Mouse (Mus musculus): ENCODE measurements at regions not wholly inside any gene's neighbourhood (a gene's known extent, or its start where the extent isn't known, plus 50 kb on each side); places are given as distances from the start of the nearest gene placed in this dataset.
A peak's percentile ranks its signal among the peaks of the same experiment; 100 is the strongest.
"Not testable (repeated sequence)": the region's sequence is repeated elsewhere in the genome, so short reads cannot be mapped to it uniquely, and the experiment has no call there.

- no peak overlapping the region for H3K4me3 ChIP-seq (ENCODE audit: low read depth, low read length)
- H3K36me3 ChIP-seq (ENCODE audit: insufficient read depth, low read length), result no peaks in the 10 kb centered on the region
- no peaks in the 10 kb centered on the region for H3K27me3 ChIP-seq (replicated peaks; ENCODE audit: insufficient read depth, low read length)
- DNase-seq (ENCODE audit: low spot score), result no peak
- WGBS, result 15% methylated on average over 4 of the region's 4 CpGs
- no peak overlapping the region for H3K4me2 ChIP-seq (replicated peaks; ENCODE audit: low read depth, low read length)
- ATAC-seq, result no peak
- H3K27ac ChIP-seq (ENCODE audit: low read length), result no peak overlapping the region
- H3K9me3 ChIP-seq (ENCODE audit: low read length), result no peaks in the 10 kb centered on the region
- no peak for TF ChIP-seq CTCF (IDR thresholded peaks at IDR 0.05)
- TF ChIP-seq EP300 (IDR thresholded peaks at IDR 0.05), result no peak
- H3K9ac ChIP-seq (replicated peaks; ENCODE audit: low read depth), result no peak overlapping the region
- no peaks in the 10 kb centered on the region for H3K4me1 ChIP-seq (ENCODE audit: insufficient read depth, low read depth, low read length)
Observed at GRCm38 (mm10) chr6:84313797-84314196, 279.9 kb downstream of the Cyp26b1 start.

GRCm38 (mm10) chr6:84310635-84311241 lies 283.0 kb downstream of the Cyp26b1 start:
- Histone ChIP-seq H3K27me3 (replicated peaks; ENCODE audit: insufficient read depth, low read length) (no peaks in the 10 kb centered on the region), H3K9me3 (ENCODE audit: low read length) (no peaks in the 10 kb centered on the region), H3K9ac (replicated peaks; ENCODE audit: low read depth) (no peak overlapping the region), H3K36me3 (ENCODE audit: insufficient read depth, low read length) (no peaks in the 10 kb centered on the region), H3K4me3 (ENCODE audit: low read depth, low read length) (no peak overlapping the region), H3K4me1 (ENCODE audit: insufficient read depth, low read depth, low read length) (no peaks in the 10 kb centered on the region), H3K4me2 (replicated peaks; ENCODE audit: low read depth, low read length) (no peak overlapping the region), H3K27ac (ENCODE audit: low read length) (no peak overlapping the region)
- TF ChIP-seq EP300 (IDR thresholded peaks at IDR 0.05) (no peak), CTCF (IDR thresholded peaks at IDR 0.05) (no peak)
- WGBS, result 33% methylated on average over 9 of the region's 9 CpGs
- DNase-seq (ENCODE audit: low spot score), result peak; percentile 45
- ATAC-seq, result peak; percentile 87

GRCm38 (mm10) chr6:84307556-84307955 lies 286.2 kb downstream of the Cyp26b1 start:
- WGBS, result 83% methylated on average over 3 of the region's 3 CpGs

GRCm38 (mm10) chr6:84306585-84306984 lies 287.1 kb downstream of the Cyp26b1 start:
- H3K9ac ChIP-seq (replicated peaks; ENCODE audit: low read depth), result no peak overlapping the region
- TF ChIP-seq EP300 (IDR thresholded peaks at IDR 0.05), result no peak
- TF ChIP-seq CTCF (IDR thresholded peaks at IDR 0.05), result no peak
- H3K4me1 ChIP-seq (ENCODE audit: insufficient read depth, low read depth, low read length), result no peaks in the 10 kb centered on the region
- no peaks in the 10 kb centered on the region for H3K9me3 ChIP-seq (ENCODE audit: low read length)
- ATAC-seq (no peak), DNase-seq (ENCODE audit: low spot score) (no peak)
- H3K4me3 ChIP-seq (ENCODE audit: low read depth, low read length), result no peak overlapping the region
- H3K4me2 ChIP-seq (replicated peaks; ENCODE audit: low read depth, low read length), result no peak overlapping the region
- 81% methylated on average over 13 of the region's 13 CpGs for WGBS
- H3K27me3 ChIP-seq (replicated peaks; ENCODE audit: insufficient read depth, low read length), result no peaks in the 10 kb centered on the region
- H3K27ac ChIP-seq (ENCODE audit: low read length), result no peak overlapping the region
- no peaks in the 10 kb centered on the region for H3K36me3 ChIP-seq (ENCODE audit: insufficient read depth, low read length)

More at GRCm38 (mm10) chr6:84307556-84307955, 286.2 kb downstream of the Cyp26b1 start:
- H3K27ac ChIP-seq (ENCODE audit: low read length), result no peak overlapping the region
- no peak overlapping the region for H3K4me3 ChIP-seq (ENCODE audit: low read depth, low read length)
- no peaks in the 10 kb centered on the region for H3K36me3 ChIP-seq (ENCODE audit: insufficient read depth, low read length)
- no peak overlapping the region for H3K4me2 ChIP-seq (replicated peaks; ENCODE audit: low read depth, low read length)
- DNase-seq (ENCODE audit: low spot score) (no peak), ATAC-seq (no peak)
- H3K9ac ChIP-seq (replicated peaks; ENCODE audit: low read depth), result no peak overlapping the region
- no peaks in the 10 kb centered on the region for H3K27me3 ChIP-seq (replicated peaks; ENCODE audit: insufficient read depth, low read length)
- H3K9me3 ChIP-seq (ENCODE audit: low read length), result no peaks in the 10 kb centered on the region
- TF ChIP-seq CTCF (IDR thresholded peaks at IDR 0.05), result no peak
- no peak for TF ChIP-seq EP300 (IDR thresholded peaks at IDR 0.05)
- H3K4me1 ChIP-seq (ENCODE audit: insufficient read depth, low read depth, low read length), result no peaks in the 10 kb centered on the region

DNA sequence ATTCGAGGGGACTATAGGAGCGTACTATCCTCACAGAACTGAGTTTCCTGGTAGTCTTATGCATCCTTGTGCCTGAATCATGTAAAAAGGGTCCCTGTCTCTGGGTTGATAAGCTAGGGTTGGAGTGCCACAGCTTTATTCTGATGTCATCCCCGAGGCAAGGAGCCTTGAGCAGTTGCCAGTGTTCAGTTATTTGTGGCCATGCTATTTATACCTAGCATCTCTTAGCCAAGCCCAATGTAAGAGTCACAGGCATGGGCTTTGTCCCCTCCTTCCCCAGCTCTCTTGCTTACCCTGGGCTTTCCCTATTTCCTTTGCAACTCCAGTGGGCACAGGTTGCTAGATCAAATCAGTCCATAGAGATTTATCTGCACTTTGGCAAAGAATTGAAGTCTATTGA lies 288.6 kb downstream of the Cyp26b1 start:
- 79% methylated on average over 3 of the region's 3 CpGs for WGBS
- Histone ChIP-seq H3K9me3 (ENCODE audit: low read length) (no peaks in the 10 kb centered on the region), H3K9ac (replicated peaks; ENCODE audit: low read depth) (no peak overlapping the region), H3K27ac (ENCODE audit: low read length) (no peak overlapping the region), H3K4me2 (replicated peaks; ENCODE audit: low read depth, low read length) (no peak overlapping the region), H3K4me3 (ENCODE audit: low read depth, low read length) (no peak overlapping the region), H3K4me1 (ENCODE audit: insufficient read depth, low read depth, low read length) (no peaks in the 10 kb centered on the region), H3K27me3 (replicated peaks; ENCODE audit: insufficient read depth, low read length) (no peaks in the 10 kb centered on the region), H3K36me3 (ENCODE audit: insufficient read depth, low read length) (no peaks in the 10 kb centered on the region)
- no peak for TF ChIP-seq EP300 (IDR thresholded peaks at IDR 0.05)
- TF ChIP-seq CTCF (IDR thresholded peaks at IDR 0.05), result no peak
- no peak for DNase-seq (ENCODE audit: low spot score)
- no peak for ATAC-seq

DNA sequence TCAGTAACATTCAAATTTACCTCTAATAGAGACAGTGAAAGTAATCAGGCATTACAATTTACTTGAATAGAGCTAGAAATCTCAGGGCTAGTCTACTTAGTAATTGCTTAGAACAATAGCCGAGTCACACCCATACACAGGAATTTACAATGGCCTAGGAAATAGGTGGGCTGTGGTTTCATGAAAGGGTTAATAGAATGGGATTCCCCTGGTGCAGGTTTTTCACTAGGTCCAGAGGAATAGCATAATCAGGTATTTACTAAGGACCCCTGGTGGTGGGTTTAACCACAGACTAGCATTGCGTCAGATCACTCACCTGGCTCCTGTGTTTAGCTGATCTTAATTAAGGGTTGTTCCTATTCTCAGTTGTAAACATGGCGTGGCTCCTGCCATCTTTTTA lies 290.8 kb downstream of the Cyp26b1 start:
- not testable (repeated sequence) for ATAC-seq; H3K9ac ChIP-seq (replicated peaks; ENCODE audit: low read depth); H3K4me2 ChIP-seq (replicated peaks; ENCODE audit: low read depth, low read length); H3K27me3 ChIP-seq (replicated peaks; ENCODE audit: insufficient read depth, low read length); H3K4me1 ChIP-seq (ENCODE audit: insufficient read depth, low read depth, low read length); H3K9me3 ChIP-seq (ENCODE audit: low read length); H3K36me3 ChIP-seq (ENCODE audit: insufficient read depth, low read length); H3K4me3 ChIP-seq (ENCODE audit: low read depth, low read length); H3K27ac ChIP-seq (ENCODE audit: low read length); DNase-seq (ENCODE audit: low spot score)
- 90% methylated on average over 3 of the region's 3 CpGs for WGBS

DNA sequence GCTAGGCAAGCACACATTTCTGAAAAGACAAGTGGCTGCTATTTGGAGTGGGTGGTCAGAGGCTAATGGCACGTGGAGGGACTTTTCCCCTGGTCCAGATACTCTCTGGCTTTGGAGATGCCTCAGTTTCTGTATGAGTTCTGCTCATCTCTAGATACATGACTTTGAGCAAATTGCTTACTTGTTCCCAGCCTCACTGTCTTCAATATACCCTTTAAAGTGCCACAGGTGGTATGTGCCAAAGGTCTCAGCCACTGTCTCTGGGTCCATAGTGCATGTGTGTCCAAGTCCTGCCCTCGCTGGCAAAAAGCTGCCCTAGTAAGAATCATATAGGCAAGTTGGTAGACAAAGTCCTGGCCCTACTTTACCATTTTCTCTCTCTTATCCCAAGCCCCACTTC lies 291.5 kb downstream of the Dysf start:
- no peak for TF ChIP-seq CTCF (IDR thresholded peaks at IDR 0.05)
- no peak for TF ChIP-seq EP300 (IDR thresholded peaks at IDR 0.05)
- Histone ChIP-seq H3K9ac (replicated peaks; ENCODE audit: low read depth) (no peak overlapping the region), H3K27ac (ENCODE audit: low read length) (no peak overlapping the region), H3K36me3 (ENCODE audit: insufficient read depth, low read length) (no peaks in the 10 kb centered on the region), H3K4me3 (ENCODE audit: low read depth, low read length) (no peak overlapping the region), H3K4me1 (ENCODE audit: insufficient read depth, low read depth, low read length) (no peaks in the 10 kb centered on the region), H3K4me2 (replicated peaks; ENCODE audit: low read depth, low read length) (no peak overlapping the region), H3K9me3 (ENCODE audit: low read length) (no peaks in the 10 kb centered on the region), H3K27me3 (replicated peaks; ENCODE audit: insufficient read depth, low read length) (no peaks in the 10 kb centered on the region)
- 81% methylated on average over 2 of the region's 2 CpGs for WGBS
- ATAC-seq (no peak), DNase-seq (ENCODE audit: low spot score) (no peak)

All from lung, postnatal 0 days (tissue).